Mouse (Mus musculus) olfactory bulb, adult 2 months (tissue): ENCODE results near the gene Tubg1. TPM values are rescaled to one million over a fixed set of nuclear protein-coding genes. Genes with fewer than 3 reads are reported as not detected.

Experiments used
- H3K27ac ChIP-seq: fragments of 200-500 bp; 2 replicates; pipeline ENCODE4 v1.5.1; 2012; ENCODE audit warnings: low read depth, low read length; ENCODE audit not compliant: insufficient read depth
- H3K4me1 ChIP-seq: fragments of 200-500 bp; 2 replicates; pipeline ENCODE4 v1.6.1; 2012; ENCODE audit warnings: low read length; ENCODE audit not compliant: control insufficient read depth, insufficient read depth
- H3K4me3 ChIP-seq: fragments of 200-500 bp; 2 replicates; pipeline ENCODE4 v1.5.1; 2012; ENCODE audit warnings: mild to moderate bottlenecking, low read depth, low read length, moderate library complexity; ENCODE audit not compliant: insufficient read depth
- CTCF ChIP-seq: fragments of 200-500 bp; IDR thresholded peaks from 2 replicates; pipeline ENCODE4 v1.5.1; 2012; ENCODE audit warnings: low read depth, mild to moderate bottlenecking, low read length, moderate library complexity; ENCODE audit not compliant: insufficient read depth
- POLR2A ChIP-seq: fragments of 200-500 bp; IDR thresholded peaks from 2 replicates; pipeline ENCODE4 v1.6.1; 2012; ENCODE audit warnings: mild to moderate bottlenecking, low read depth, low read length, moderate library complexity; ENCODE audit not compliant: insufficient read depth
- WGBS: fragments of 180-500 bp; shearing (Covaris S2); methylation state at CpG from one replicate; pipeline ENCODE4 v1.1.7; 2018; 5-methylcytosine and 5-hydroxymethylcytosine counted together
- polyA plus RNA-seq: library from polyadenylated mRNA; stranded (reverse); fragments of >200 nt; gene quantifications from 2 replicates; pipeline ENCODE4 v1.2.4, GENCODE M21; 2012; ENCODE audit warnings: low replicate concordance; ENCODE audit not compliant: missing spikeins, insufficient read depth, insufficient read length

The Tubg1 gene
- polyA plus RNA-seq, 1 experiment: not detected

DNA sequence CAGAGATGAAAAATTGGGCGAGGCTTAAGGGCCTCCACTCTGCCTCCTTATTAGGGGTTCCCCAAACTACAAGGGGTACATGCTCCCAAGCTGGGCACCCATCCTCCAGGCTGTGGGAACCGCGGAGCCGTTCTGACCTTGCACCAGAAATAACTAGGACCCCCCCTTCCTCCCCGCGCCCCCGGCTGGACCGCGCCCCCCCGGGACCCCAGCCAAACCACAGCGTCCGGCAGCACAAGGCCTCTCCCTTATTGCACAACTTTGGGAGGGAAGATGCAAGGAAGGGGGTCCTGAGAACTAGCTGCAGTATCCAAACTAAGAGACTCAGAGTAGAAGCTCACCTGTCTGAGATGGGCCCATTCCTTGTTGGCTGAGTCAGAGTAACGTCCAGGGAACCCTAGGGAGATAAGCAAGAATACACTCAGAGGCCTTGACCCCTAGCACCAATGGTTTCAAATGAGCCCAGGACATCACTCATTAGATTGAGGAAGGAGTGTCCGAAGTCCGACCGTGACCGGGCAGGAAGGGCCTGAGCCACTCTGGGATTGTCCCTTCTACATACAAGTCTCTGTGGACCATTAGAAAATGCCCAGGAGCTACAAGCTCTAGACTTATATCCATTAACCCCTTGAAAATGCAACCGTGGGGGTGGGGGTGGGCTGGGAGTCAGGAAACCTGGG, 48.7 kb downstream of the Tubg1 start:
- H3K4me3 ChIP-seq: no peak overlapping the region
- WGBS: 70% methylated on average over 18 of the region's 18 CpGs
- H3K27ac ChIP-seq: no peak overlapping the region
- H3K4me1 ChIP-seq: peaks cover 26% of the 10 kb centered on the region
- no peak for TF ChIP-seq CTCF
- TF ChIP-seq POLR2A: no peak

DNA sequence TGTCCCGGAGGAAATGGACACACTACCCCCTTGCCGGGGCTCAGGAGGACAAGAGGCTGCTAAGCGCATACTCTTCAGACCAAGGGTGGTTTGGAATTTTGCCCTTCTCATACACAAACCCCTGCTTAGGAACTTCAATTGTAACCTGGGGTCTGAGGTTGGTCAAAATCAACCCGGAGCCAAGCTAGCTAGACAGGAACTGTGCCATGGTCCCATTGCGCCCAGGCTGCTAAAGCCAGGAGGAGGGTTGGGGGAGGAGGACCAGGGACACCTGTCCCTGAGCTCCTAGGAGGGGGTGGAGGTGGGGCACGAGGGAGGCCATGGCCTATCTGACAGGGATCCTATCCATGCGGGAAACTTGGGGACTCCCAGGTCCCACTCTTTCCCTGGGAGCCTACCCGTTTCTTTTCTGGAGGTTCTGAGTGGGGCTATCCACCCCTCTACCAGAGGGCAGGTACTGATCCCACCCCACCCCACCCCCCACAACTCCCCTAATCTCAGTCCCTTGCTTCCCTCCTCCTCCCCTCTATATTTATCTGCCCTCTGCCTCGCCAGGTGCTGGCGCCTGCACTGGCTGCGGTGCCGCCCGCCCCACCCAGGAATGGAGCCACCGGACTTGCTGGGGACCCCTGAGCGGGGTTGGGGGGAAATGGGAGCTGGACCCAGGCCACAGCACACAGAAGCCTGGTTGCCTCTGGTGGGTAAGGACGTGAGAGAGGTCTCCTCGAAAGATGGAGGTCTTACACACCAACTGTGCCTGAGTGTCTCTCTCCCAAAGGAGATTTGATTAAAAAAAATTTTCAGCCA, 49.8 kb downstream of the Tubg1 start:
- Histone ChIP-seq H3K4me3 (peak overlapping the region; percentile 68), H3K4me1 (peaks cover 36% of the 10 kb centered on the region), H3K27ac (no peak overlapping the region)
- no peak for TF ChIP-seq CTCF
- no peak for TF ChIP-seq POLR2A
- WGBS: 47% methylated on average over 17 of the region's 17 CpGs

DNA sequence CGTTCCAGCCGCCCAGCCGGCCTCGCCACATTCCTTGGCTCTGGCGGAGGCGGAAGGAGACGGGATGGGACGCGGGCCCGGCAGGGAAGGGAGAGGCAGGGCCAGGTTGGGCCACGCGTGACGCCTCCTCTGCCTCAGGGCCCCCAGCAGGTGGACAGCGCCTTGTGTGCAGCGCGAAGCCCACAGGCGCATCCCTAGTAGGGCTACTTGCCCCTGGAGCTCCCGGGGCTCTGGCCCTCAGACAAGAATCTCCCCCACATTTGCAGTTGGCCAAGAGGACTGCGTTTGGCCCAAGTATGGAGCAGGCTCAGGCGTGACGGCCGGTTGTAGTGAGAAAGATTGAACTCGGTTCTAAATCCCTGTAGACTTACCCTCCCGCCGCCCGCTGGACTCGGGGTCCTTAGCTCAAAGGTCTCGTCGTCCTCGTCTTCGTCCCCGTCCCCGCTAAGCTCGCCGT, 50.6 kb downstream of the Tubg1 start, which contains the start of gene Cntnap1:
Gene Cntnap1 (plus strand): TSS at position 170 of the 457 bp plus-strand sequence.
- Histone ChIP-seq H3K4me1 (peaks cover 39% of the 10 kb centered on the region), H3K27ac (peak within 1 kb of the TSS; percentile 49), H3K4me3 (peak within 1 kb of the TSS; percentile 68)
- 2% methylated on average over 35 of the region's 35 CpGs for WGBS
- TF ChIP-seq CTCF (no peak), POLR2A (no peak)

DNA sequence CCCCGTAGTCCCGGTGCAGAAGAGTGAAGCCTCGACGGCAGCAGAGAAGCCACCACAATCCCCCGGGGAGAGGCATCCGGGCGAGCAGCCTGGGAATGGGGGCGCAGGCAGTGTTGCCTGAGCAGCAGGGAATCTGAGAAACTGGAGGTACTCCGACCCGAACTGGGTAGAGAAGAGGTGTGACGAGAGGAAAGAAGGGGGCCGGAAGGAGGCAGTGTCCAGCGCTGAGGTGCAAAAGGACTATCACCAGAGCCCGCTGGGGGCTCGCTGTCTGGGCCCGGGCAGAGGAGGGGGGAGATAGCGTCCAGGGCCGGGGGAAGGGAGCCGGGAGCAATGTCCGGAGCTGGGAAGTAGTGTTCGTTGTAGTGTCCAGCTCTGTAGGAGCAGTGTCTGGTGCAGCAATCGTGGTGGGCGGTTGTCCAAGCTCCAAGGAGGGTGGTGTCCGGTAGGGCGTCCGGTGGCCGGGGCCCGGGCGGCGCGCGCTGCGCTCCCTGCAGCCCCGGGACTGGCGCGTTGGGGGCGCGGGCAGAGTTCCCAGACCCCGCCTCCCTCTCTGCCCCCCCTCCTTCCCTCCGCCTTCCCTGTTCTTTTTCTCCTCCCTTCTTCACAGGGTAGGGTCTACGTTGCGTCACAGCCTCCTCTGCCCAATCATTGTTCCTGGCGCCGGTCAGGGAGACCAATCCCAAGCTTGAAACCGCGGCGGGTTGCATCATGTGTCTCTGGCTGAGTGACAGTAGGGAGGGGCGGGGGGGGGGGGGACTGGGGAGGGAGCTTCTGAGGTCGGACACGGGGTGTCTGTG, 51.3 kb downstream of the Tubg1 start, which contains the start of gene Plekhh3:
Gene Plekhh3 (minus strand): TSS at position 541 of the 800 bp plus-strand sequence.
- Histone ChIP-seq H3K4me1 (peaks cover 43% of the 10 kb centered on the region), H3K27ac (peak within 1 kb of the TSS; percentile 82), H3K4me3 (peak within 1 kb of the TSS; percentile 68)
- TF ChIP-seq CTCF: no peak
- peak; percentile 59 for TF ChIP-seq POLR2A
- under 1% methylated on average over 48 of the region's 50 CpGs for WGBS

DNA sequence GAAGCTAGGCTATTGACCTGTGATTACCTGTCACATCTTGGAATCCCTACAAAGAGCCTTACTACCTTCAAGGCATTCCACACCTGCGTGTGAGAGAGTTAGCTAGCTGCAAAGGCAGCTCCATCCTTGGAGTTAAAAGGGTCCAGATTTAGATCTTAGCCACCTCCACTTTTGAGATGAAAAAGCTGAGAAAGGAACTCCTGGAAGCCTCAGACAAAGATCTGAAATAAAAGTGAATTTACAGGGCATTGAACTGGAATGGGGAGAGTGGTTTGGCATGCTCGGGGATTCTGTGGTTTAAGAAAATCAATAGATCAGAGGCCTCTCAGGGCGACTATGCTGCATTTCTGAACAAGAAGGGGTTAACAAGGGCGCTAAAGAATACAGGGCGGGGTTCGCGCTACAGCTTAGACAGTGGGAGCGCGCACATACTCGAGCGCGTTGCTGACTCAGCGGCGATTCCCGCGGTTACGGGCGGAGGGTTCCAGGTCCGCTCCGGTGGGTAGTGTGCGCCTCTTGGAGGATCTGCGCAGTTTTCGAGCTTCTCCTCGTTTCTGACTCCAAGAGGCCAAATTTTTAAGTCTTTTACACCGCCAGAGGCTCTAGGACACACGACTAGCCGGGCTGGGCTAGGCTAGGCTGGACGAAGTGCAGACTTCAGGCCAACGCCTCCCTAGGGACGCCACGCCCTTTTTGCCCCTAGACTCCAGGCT, 52.1 kb downstream of the Tubg1 start:
- H3K4me1 ChIP-seq: peaks cover 47% of the 10 kb centered on the region
- peak overlapping the region; percentile 46 for H3K4me3 ChIP-seq
- H3K27ac ChIP-seq: peak overlapping the region; percentile 82
- TF ChIP-seq POLR2A (no peak), CTCF (no peak)
- WGBS: under 1% methylated on average over 31 of the region's 31 CpGs

DNA sequence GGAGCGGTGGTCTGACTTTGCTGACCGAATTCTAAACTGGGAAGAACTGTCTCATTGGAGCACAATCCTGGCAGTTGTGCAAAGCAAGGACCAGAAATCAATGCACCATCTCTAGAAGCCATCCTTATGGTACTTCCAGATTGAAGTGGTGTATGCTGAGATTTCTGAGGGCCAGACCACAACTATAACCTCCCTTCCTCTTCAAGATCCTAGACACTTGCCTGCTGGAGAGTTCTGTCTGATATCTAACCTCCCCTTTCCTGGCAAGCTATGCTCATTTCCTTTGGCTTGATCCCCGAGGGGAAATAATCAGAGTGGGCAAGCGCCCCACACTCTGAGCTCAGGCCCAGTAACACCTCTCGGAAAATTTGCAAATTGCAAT, 52.7 kb downstream of the Tubg1 start:
- Histone ChIP-seq H3K27ac (peak overlapping the region; percentile 40), H3K4me1 (peaks cover 53% of the 10 kb centered on the region), H3K4me3 (peak overlapping the region; percentile 46)
- TF ChIP-seq POLR2A (no peak), CTCF (no peak)
- WGBS: 14% methylated on average over 5 of the region's 5 CpGs

DNA sequence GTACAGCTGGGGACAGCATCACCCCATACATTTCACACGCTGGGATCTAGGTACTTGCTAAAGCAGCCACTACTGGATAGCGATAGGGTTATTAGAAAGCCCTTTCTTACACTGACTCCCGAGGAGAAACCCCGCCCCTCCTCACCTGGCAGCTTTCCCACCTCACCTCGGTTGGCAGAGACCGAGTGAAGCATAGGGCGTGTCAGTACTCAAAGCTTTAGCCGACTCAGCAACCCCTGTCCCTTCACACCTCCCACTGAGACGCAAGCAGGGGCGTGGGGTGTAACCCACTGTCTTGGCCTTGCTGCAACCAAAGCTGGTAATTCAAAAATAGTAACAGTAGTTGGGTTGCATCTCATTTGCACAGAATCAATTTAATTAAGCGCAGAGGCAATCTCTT, 53.4 kb downstream of the Tubg1 start:
- TF ChIP-seq POLR2A: no peak
- no peak for TF ChIP-seq CTCF
- Histone ChIP-seq H3K27ac (no peak overlapping the region), H3K4me3 (no peak overlapping the region), H3K4me1 (peaks cover 57% of the 10 kb centered on the region)
- WGBS: 13% methylated on average over 11 of the region's 11 CpGs
